Mouse (Mus musculus) MEL (cell line): Measurements from ENCODE around the gene Wdr37. TPM values are rescaled to one million over a fixed set of nuclear protein-coding genes. Genes with fewer than 3 reads are reported as not detected.

Source experiments
- DNase-seq: peaks from one replicate; pipeline ENCODE4 v3.0.0; 2011; ENCODE audit warnings: low read depth, low spot score
- H3K27ac ChIP-seq: 2 replicates; pipeline ENCODE4 v1.5.1; 2012; ENCODE audit warnings: low read depth, mild to moderate bottlenecking, control low read depth, low read length, moderate library complexity; ENCODE audit not compliant: control insufficient read depth
- H3K27me3 ChIP-seq, 2 experiments: fragments of 150-350 bp in 1 of 2; sonication (generic) in 1 of 2; 2 replicates each; pipeline ENCODE4 v1.6.1; 2012; ENCODE audit warnings: low read length in 2 of 2, mild to moderate bottlenecking in 2 of 2, improper control_type of control experiment in 1 of 2, moderate library complexity in 1 of 2; ENCODE audit not compliant: insufficient read depth in 2 of 2, control insufficient read depth in 1 of 2
- H3K36me3 ChIP-seq, 2 experiments: 2 replicates each; pipeline ENCODE4 v1.6.1; 2012 to 2014; ENCODE audit warnings: low read length in 2 of 2, improper control_type of control experiment in 1 of 2, inconsistent platforms in 1 of 2, mild to moderate bottlenecking in 1 of 2; ENCODE audit not compliant: insufficient read depth in 2 of 2, control insufficient read depth in 1 of 2
- H3K4me1 ChIP-seq, 2 experiments: fragments of 150-350 bp in 1 of 2; sonication (generic) in 1 of 2; 2 replicates each; pipeline ENCODE4 v1.6.1; 2012; ENCODE audit warnings: low read length in 2 of 2, improper control_type of control experiment in 1 of 2, mild to moderate bottlenecking in 1 of 2; ENCODE audit not compliant: insufficient read depth in 2 of 2, control insufficient read depth in 1 of 2
- H3K4me3 ChIP-seq, 2 experiments: fragments of 150-350 bp in 1 of 2; sonication (generic) in 1 of 2; 2 replicates each; pipeline ENCODE4 v1.5.1; 2012; ENCODE audit warnings: low read depth in 2 of 2, low read length in 2 of 2, mild to moderate bottlenecking in 2 of 2, moderate library complexity in 2 of 2, control low read depth in 1 of 2, improper control_type of control experiment in 1 of 2; ENCODE audit not compliant: control insufficient read depth in 1 of 2, insufficient read depth in 1 of 2
- H3K79me2 ChIP-seq: 2 replicates; pipeline ENCODE4 v1.6.1; 2012; ENCODE audit warnings: mild to moderate bottlenecking, low read length, moderate library complexity; ENCODE audit not compliant: control insufficient read depth, poor library complexity, insufficient read depth
- H3K9ac ChIP-seq: 2 replicates; pipeline ENCODE4 v1.6.1; 2012; ENCODE audit warnings: low read depth, mild to moderate bottlenecking, control low read depth, low read length, moderate library complexity; ENCODE audit not compliant: control insufficient read depth, poor library complexity, severe bottlenecking
- H3K9me3 ChIP-seq: fragments of 150-350 bp; sonication (generic); replicated peaks from 2 replicates; pipeline ENCODE4 v1.6.1; 2012; ENCODE audit warnings: mild to moderate bottlenecking, low read length, improper control_type of control experiment, moderate library complexity; ENCODE audit not compliant: insufficient read depth
- CTCF ChIP-seq, 3 experiments: IDR thresholded peaks in 2 of 3; conservative IDR thresholded peaks in 1 of 3; 2 replicates each; pipeline ENCODE4 v1.5.1; 2011 to 2012; ENCODE audit warnings: low read length in 3 of 3, low read depth in 2 of 3, mild to moderate bottlenecking in 2 of 3, improper control_type of control experiment in 1 of 3, inconsistent platforms in 1 of 3, mixed read lengths in 1 of 3, moderate library complexity in 1 of 3; ENCODE audit not compliant: control insufficient read depth in 1 of 3, insufficient read depth in 1 of 3, poor library complexity in 1 of 3, severe bottlenecking in 1 of 3
- E2F4 ChIP-seq: IDR thresholded peaks from 2 replicates; pipeline ENCODE4 v1.6.1; 2011; ENCODE audit warnings: low read depth, low read length, improper control_type of control experiment, borderline replicate concordance
- ELF1 ChIP-seq: IDR thresholded peaks from 2 replicates; pipeline ENCODE4 v1.6.1; 2014; ENCODE audit warnings: low read depth, mild to moderate bottlenecking, inconsistent platforms, low read length, improper control_type of control experiment, moderate library complexity
- GATA1 ChIP-seq: IDR thresholded peaks from 2 replicates; pipeline ENCODE4 v1.6.1; 2011; ENCODE audit warnings: low read depth, low read length, improper control_type of control experiment
- HCFC1 ChIP-seq: IDR thresholded peaks from 2 replicates; pipeline ENCODE4 v1.6.1; 2012; ENCODE audit warnings: low read depth, mild to moderate bottlenecking, inconsistent platforms, low read length, improper control_type of control experiment, moderate library complexity
- KAT2A ChIP-seq: conservative IDR thresholded peaks from 2 replicates; pipeline ENCODE4 v1.6.1; 2012; ENCODE audit warnings: low read depth, low read length, improper control_type of control experiment, inconsistent platforms
- MAZ ChIP-seq: IDR thresholded peaks from 2 replicates; pipeline ENCODE4 v1.6.1; 2012; ENCODE audit warnings: low read depth, mild to moderate bottlenecking, inconsistent platforms, low read length, improper control_type of control experiment
- MEF2A ChIP-seq: IDR thresholded peaks from 2 replicates; pipeline ENCODE4 v1.6.1; 2014; ENCODE audit warnings: low read depth, mild to moderate bottlenecking, inconsistent platforms, low read length, improper control_type of control experiment; ENCODE audit not compliant: poor library complexity, insufficient replicate concordance, severe bottlenecking; ENCODE audit errors: extremely low read depth
- MXI1 ChIP-seq: IDR thresholded peaks from 2 replicates; pipeline ENCODE4 v1.6.1; 2011; ENCODE audit warnings: mild to moderate bottlenecking, low read depth, low read length, improper control_type of control experiment
- MYC ChIP-seq: IDR thresholded peaks from 2 replicates; pipeline ENCODE4 v1.6.1; 2011; ENCODE audit warnings: low read depth, mild to moderate bottlenecking, low read length, improper control_type of control experiment, moderate library complexity
- NELFE ChIP-seq: IDR thresholded peaks from 2 replicates; pipeline ENCODE4 v1.6.1; 2011; ENCODE audit warnings: low read depth, low read length, improper control_type of control experiment
- NRF1 ChIP-seq: IDR thresholded peaks from 2 replicates; pipeline ENCODE4 v1.6.1; 2014; ENCODE audit warnings: low read depth, mild to moderate bottlenecking, inconsistent platforms, low read length, improper control_type of control experiment, moderate library complexity; ENCODE audit not compliant: poor library complexity, insufficient read depth, severe bottlenecking
- RCOR1 ChIP-seq: IDR thresholded peaks from 2 replicates; pipeline ENCODE4 v1.6.1; 2012; ENCODE audit warnings: low read depth, mild to moderate bottlenecking, inconsistent platforms, low read length, improper control_type of control experiment
- UBTF ChIP-seq: IDR thresholded peaks from 2 replicates; pipeline ENCODE4 v1.6.1; 2012; ENCODE audit warnings: low read depth, mild to moderate bottlenecking, inconsistent platforms, low read length, improper control_type of control experiment, moderate library complexity, borderline replicate concordance; ENCODE audit not compliant: insufficient read depth
- USF2 ChIP-seq, 2 experiments: IDR thresholded peaks; 2 replicates each; pipeline ENCODE4 v1.6.1; 2011 to 2012; ENCODE audit warnings: improper control_type of control experiment in 2 of 2, low read length in 2 of 2, borderline replicate concordance in 1 of 2, inconsistent platforms in 1 of 2, low read depth in 1 of 2, mild to moderate bottlenecking in 1 of 2; ENCODE audit not compliant: insufficient read depth in 1 of 2
- ZC3H11A ChIP-seq: IDR thresholded peaks from 2 replicates; pipeline ENCODE4 v1.6.1; 2012; ENCODE audit warnings: low read depth, mild to moderate bottlenecking, inconsistent platforms, low read length, improper control_type of control experiment
- ZKSCAN1 ChIP-seq: IDR thresholded peaks from 2 replicates; pipeline ENCODE4 v1.6.1; 2012; ENCODE audit warnings: low read depth, mild to moderate bottlenecking, inconsistent platforms, low read length, improper control_type of control experiment, moderate library complexity
- polyA plus RNA-seq, 2 experiments: library from polyadenylated mRNA; stranded (reverse) in 1 of 2; unstranded in 1 of 2; fragments of >175 nt in 1 of 2; fragments of >200 nt in 1 of 2; gene quantifications; 2 replicates each; pipeline versions ENCODE4 v1.2.1 to v1.2.4; 2012; ENCODE audit warnings: low replicate concordance in 2 of 2, low read depth in 1 of 2; ENCODE audit not compliant: insufficient read length in 2 of 2, insufficient read depth in 1 of 2, missing spikeins in 1 of 2
- total RNA-seq: library from RNA; depleted of rRNA; stranded (reverse); fragments of 300-350 nt; gene quantifications from 2 replicates; pipeline ENCODE4 v1.2.3, GENCODE M21; 2012

The Wdr37 gene
- total and polyA plus RNA-seq, 3 experiments, result 8.6 to 14.7 TPM; not detected in 1

DNA sequence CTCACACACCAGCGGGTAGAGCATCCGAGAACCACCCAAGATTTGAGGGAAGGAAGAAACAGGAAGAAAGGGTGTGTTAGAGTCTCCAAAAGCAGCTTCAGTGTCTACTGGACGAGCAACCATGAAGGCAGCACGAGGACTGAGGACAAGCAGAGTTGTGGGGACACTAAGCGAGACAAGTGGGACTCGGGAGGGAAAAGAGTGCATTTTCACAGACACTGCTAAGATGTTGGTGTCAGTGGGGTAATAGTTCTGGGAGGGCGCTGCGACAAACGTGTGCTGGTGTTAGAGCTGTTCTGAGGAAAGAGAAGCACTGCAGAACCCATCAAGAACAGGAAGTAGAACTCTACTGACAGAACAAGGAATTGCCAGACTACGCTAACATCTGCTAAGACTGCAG, 32.6 kb downstream of the Wdr37 start:
- no peak for DNase-seq
- no peaks in the 10 kb centered on the region for H3K9me3 ChIP-seq
- H3K4me3 ChIP-seq, result no peak overlapping the region
- H3K9ac ChIP-seq, result no peak overlapping the region
- no peaks in the 10 kb centered on the region for H3K79me2 ChIP-seq
- TF ChIP-seq RCOR1, result no peak
- TF ChIP-seq NRF1, result no peak
- no peak for TF ChIP-seq MEF2A
- no peak for TF ChIP-seq ZC3H11A
- TF ChIP-seq E2F4, result no peak
- no peak for TF ChIP-seq MAZ
- TF ChIP-seq, all 39 proteins: peak for 0
- H3K27me3 ChIP-seq, result no peaks in the 10 kb centered on the region
- H3K4me1 ChIP-seq, result no peaks in the 10 kb centered on the region
- H3K36me3 ChIP-seq, result peaks cover 0 to 7% of the 10 kb centered on the region in 2 experiments; a peak in 3 of 4 replicates
- H3K27ac ChIP-seq, result no peak overlapping the region

DNA sequence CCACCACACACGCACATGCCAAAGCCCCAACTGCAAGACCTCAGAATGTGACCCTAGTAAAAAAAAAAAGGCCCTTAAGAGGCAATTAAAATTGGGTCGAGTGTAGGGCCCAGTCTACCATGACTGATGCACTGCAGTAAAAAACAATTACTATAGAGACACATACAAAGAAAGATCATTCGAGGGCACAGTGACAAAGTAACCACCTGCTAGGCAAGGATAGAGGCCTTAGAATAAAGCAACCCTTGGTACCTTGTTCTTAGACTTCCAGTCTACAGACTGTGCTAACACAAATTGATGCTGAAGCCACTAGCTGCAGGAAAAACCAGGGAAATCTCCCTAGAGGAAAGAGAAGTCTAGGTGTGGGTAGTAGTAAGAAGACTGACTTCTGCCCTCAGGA, 33.3 kb downstream of the Wdr37 start:
- Histone ChIP-seq H3K4me3 (no peak overlapping the region), H3K4me1 (no peaks in the 10 kb centered on the region), H3K9ac (no peak overlapping the region), H3K27me3 (no peaks in the 10 kb centered on the region), H3K36me3 (peaks cover 0 to 7% of the 10 kb centered on the region in 2 experiments; a peak in 3 of 4 replicates), H3K9me3 (no peaks in the 10 kb centered on the region), H3K27ac (no peak overlapping the region), H3K79me2 (no peaks in the 10 kb centered on the region)
- no peak for TF ChIP-seq ZC3H11A
- TF ChIP-seq NELFE, result no peak
- no peak for TF ChIP-seq MEF2A
- TF ChIP-seq USF2 (IDR thresholded peaks at IDR 0.05; ENCODE audit: borderline replicate concordance in 1 of 2, insufficient read depth in 1 of 2, low read depth in 1 of 2, low read length in 2 of 2), result no peak
- TF ChIP-seq KAT2A, result no peak
- TF ChIP-seq ELF1, result no peak
- no peak for TF ChIP-seq UBTF
- no peak for TF ChIP-seq HCFC1
- TF ChIP-seq CTCF (IDR thresholded peaks at IDR 0.05 in 2 of 3, conservative IDR thresholded peaks at IDR 0.05 in 1 of 3; ENCODE audit: control insufficient read depth in 1 of 3, insufficient read depth in 1 of 3, low read depth in 2 of 3, low read length in 3 of 3, poor library complexity in 1 of 3, severe bottlenecking in 1 of 3), result no peak
- no peak for TF ChIP-seq MYC
- no peak for TF ChIP-seq MXI1
- no peak for TF ChIP-seq GATA1
- TF ChIP-seq ZKSCAN1, result no peak
- no peak for DNase-seq
